Mouse (Mus musculus) forebrain, embryonic 11.5 days (tissue): ENCODE measurements around the gene Klhl21. TPM values are rescaled to one million over a fixed set of nuclear protein-coding genes. Genes with fewer than 3 reads are reported as not detected.

Experiments
- ATAC-seq: fragments of 200-750 bp; cut with Nextera tagmentation; replicated peaks from 2 replicates; pipeline ENCODE4 v1.8.0; 2017; ENCODE audit warnings: moderate TSS enrichment; ENCODE audit not compliant: low FRiP score
- DNase-seq: peaks from one replicate; pipeline ENCODE4 v3.0.0-alpha.2; 2017; ENCODE audit warnings: low spot score
- H3K27ac ChIP-seq: fragments of 300-500 bp; sonication (generic); 2 replicates; pipeline ENCODE4 v1.5.1; 2014; ENCODE audit warnings: low read depth, low read length
- H3K27me3 ChIP-seq: fragments of 300-500 bp; sonication (generic); 2 replicates; pipeline ENCODE4 v1.6.1; 2014; ENCODE audit warnings: mild to moderate bottlenecking, low read length, mixed read lengths; ENCODE audit not compliant: control insufficient read depth, insufficient read depth
- H3K36me3 ChIP-seq: fragments of 300-500 bp; sonication (generic); 2 replicates; pipeline ENCODE4 v1.6.1; 2014; ENCODE audit warnings: mild to moderate bottlenecking, low read length, moderate library complexity, mixed read lengths; ENCODE audit not compliant: control insufficient read depth, insufficient read depth
- H3K4me1 ChIP-seq: fragments of 300-500 bp; sonication (generic); replicated peaks from 2 replicates; pipeline ENCODE4 v1.6.1; 2014; ENCODE audit warnings: low read length, mixed read lengths; ENCODE audit not compliant: control insufficient read depth, insufficient read depth
- H3K4me2 ChIP-seq: fragments of 300-500 bp; sonication (generic); 2 replicates; pipeline ENCODE4 v1.6.1; 2014; ENCODE audit warnings: low read depth, mild to moderate bottlenecking, low read length, moderate library complexity, mixed read lengths; ENCODE audit not compliant: severe bottlenecking
- H3K4me3 ChIP-seq: fragments of 300-500 bp; sonication (generic); 2 replicates; pipeline ENCODE4 v1.5.1; 2014; ENCODE audit warnings: low read depth, low read length
- H3K9ac ChIP-seq: fragments of 300-500 bp; sonication (generic); 2 replicates; pipeline ENCODE4 v1.6.1; 2014; ENCODE audit warnings: low read length
- H3K9me3 ChIP-seq: fragments of 300-500 bp; sonication (generic); 2 replicates; pipeline ENCODE4 v1.6.1; 2016; ENCODE audit warnings: low read length, mixed read lengths; ENCODE audit not compliant: control insufficient read depth
- WGBS: fragments of 180-500 bp; shearing (Covaris S2); extraction: QIAGEN DNeasy Blood & Tissue Kit; methylation state at CpG from one replicate; pipeline ENCODE4 v1.1.7; 2014; 5-methylcytosine and 5-hydroxymethylcytosine counted together
- polyA plus RNA-seq: library from polyadenylated mRNA; unstranded; fragments of >200 nt; fragmentation: Nextera tagmentation; extraction: Ambion mirVana; gene quantifications from 2 replicates; pipeline ENCODE4 v1.2.1, GENCODE M21; 2014

Gene Klhl21
- polyA plus RNA-seq, 1 experiment from 2014 or later = 5.3 TPM

- no peak overlapping the region for H3K27ac ChIP-seq
- DNase-seq = peak; percentile 63
- ATAC-seq = 0 out of 2 replicates have a peak, but pooled peaks have one; percentile 7
- peaks cover 21% of the 10 kb centered on the region for H3K27me3 ChIP-seq
- peak overlapping the region; percentile 60 for H3K9ac ChIP-seq
- H3K4me3 ChIP-seq = peak overlapping the region; percentile 67
- H3K4me1 ChIP-seq = peaks cover 28% of the 10 kb centered on the region
- WGBS = under 1% methylated on average over 10 of the region's 10 CpGs
- H3K36me3 ChIP-seq = no peaks in the 10 kb centered on the region; the same call in 1 of the 2 replicates
- peak overlapping the region; percentile 100 for H3K4me2 ChIP-seq
- no peaks in the 10 kb centered on the region for H3K9me3 ChIP-seq
Measured at GRCm38 (mm10) chr4:152010091-152010706, 1.6 kb downstream of the Klhl21 start.

GRCm38 (mm10) chr4:152010707-152011134, 2.1 kb downstream of the Klhl21 start:
- WGBS = 4% methylated on average over 13 of the region's 13 CpGs
- Histone ChIP-seq H3K4me1 (peaks cover 28% of the 10 kb centered on the region), H3K4me3 (peak overlapping the region; percentile 67), H3K9me3 (no peaks in the 10 kb centered on the region), H3K27me3 (peaks cover 21% of the 10 kb centered on the region), H3K4me2 (peak overlapping the region; percentile 100), H3K36me3 (no peaks in the 10 kb centered on the region; the same call in 1 of the 2 replicates), H3K27ac (no peak overlapping the region), H3K9ac (peak overlapping the region; percentile 60)
- DNase-seq (no peak), ATAC-seq (no peak)

- Histone ChIP-seq H3K9ac (no peak overlapping the region; the same call in 1 of the 2 replicates), H3K9me3 (no peaks in the 10 kb centered on the region), H3K4me3 (peak overlapping the region; percentile 67; the same call in 1 of the 2 replicates), H3K4me2 (peak overlapping the region; percentile 100; the same call in 1 of the 2 replicates), H3K4me1 (peaks cover 28% of the 10 kb centered on the region), H3K27ac (no peak overlapping the region), H3K27me3 (peaks cover 21% of the 10 kb centered on the region), H3K36me3 (no peaks in the 10 kb centered on the region; the same call in 1 of the 2 replicates)
- no peak for DNase-seq
- ATAC-seq = no peak
- WGBS = 77% methylated on average over 8 of the region's 8 CpGs
Measured at GRCm38 (mm10) chr4:152011171-152011760, 2.7 kb downstream of the Klhl21 start.

GRCm38 (mm10) chr4:152012109-152012508, 3.5 kb downstream of the Klhl21 start:
- H3K9ac ChIP-seq = no peak overlapping the region
- 93% methylated on average over 16 of the region's 16 CpGs for WGBS
- no peak overlapping the region for H3K4me2 ChIP-seq
- H3K9me3 ChIP-seq = no peaks in the 10 kb centered on the region
- no peaks in the 10 kb centered on the region; the same call in 1 of the 2 replicates for H3K36me3 ChIP-seq
- H3K4me3 ChIP-seq = no peak overlapping the region
- DNase-seq (no peak), ATAC-seq (no peak)
- peaks cover 16% of the 10 kb centered on the region for H3K27me3 ChIP-seq
- peaks cover 28% of the 10 kb centered on the region for H3K4me1 ChIP-seq
- no peak overlapping the region for H3K27ac ChIP-seq

- Histone ChIP-seq H3K9me3 (no peaks in the 10 kb centered on the region), H3K27me3 (peaks cover 6% of the 10 kb centered on the region; the same call in 1 of the 2 replicates), H3K4me1 (peaks cover 19% of the 10 kb centered on the region), H3K36me3 (no peaks in the 10 kb centered on the region; the same call in 1 of the 2 replicates), H3K4me3 (no peak overlapping the region), H3K9ac (no peak overlapping the region), H3K27ac (no peak overlapping the region), H3K4me2 (no peak overlapping the region)
- ATAC-seq = no peak
- no peak for DNase-seq
- WGBS = 88% methylated on average over 12 of the region's 12 CpGs
Measured at GRCm38 (mm10) chr4:152013036-152013813, 4.6 kb downstream of the Klhl21 start.

- no peak for ATAC-seq
- Histone ChIP-seq H3K36me3 (peaks cover 2% of the 10 kb centered on the region; the same call in 1 of the 2 replicates), H3K27me3 (no peaks in the 10 kb centered on the region), H3K9ac (no peak overlapping the region), H3K4me3 (no peak overlapping the region), H3K27ac (no peak overlapping the region), H3K4me2 (no peak overlapping the region), H3K9me3 (no peaks in the 10 kb centered on the region), H3K4me1 (no peaks in the 10 kb centered on the region)
- DNase-seq = no peak
- WGBS = 91% methylated on average over 6 of the region's 6 CpGs
Measured at GRCm38 (mm10) chr4:152019073-152019472, 10.5 kb downstream of the Klhl21 start.

- Histone ChIP-seq H3K4me2 (no peak overlapping the region), H3K9ac (no peak overlapping the region), H3K9me3 (no peaks in the 10 kb centered on the region), H3K4me3 (no peak overlapping the region), H3K27ac (no peak overlapping the region), H3K36me3 (peaks cover 5% of the 10 kb centered on the region; the same call in 1 of the 2 replicates), H3K4me1 (no peaks in the 10 kb centered on the region), H3K27me3 (no peaks in the 10 kb centered on the region)
- 92% methylated on average over 21 of the region's 21 CpGs for WGBS
- ATAC-seq (no peak), DNase-seq (no peak)
Measured at GRCm38 (mm10) chr4:152020024-152020423, 11.4 kb downstream of the Klhl21 start.

GRCm38 (mm10) chr4:152021568-152022097, 13.0 kb downstream of the Klhl21 start:
- no peaks in the 10 kb centered on the region for H3K9me3 ChIP-seq
- 71% methylated on average over 11 of the region's 12 CpGs for WGBS
- DNase-seq (no peak), ATAC-seq (no peak)
- no peaks in the 10 kb centered on the region for H3K27me3 ChIP-seq
- H3K4me1 ChIP-seq = peaks cover 14% of the 10 kb centered on the region
- no peak overlapping the region for H3K27ac ChIP-seq
- H3K4me2 ChIP-seq = no peak overlapping the region
- no peak overlapping the region for H3K9ac ChIP-seq
- peaks cover 5% of the 10 kb centered on the region; the same call in 1 of the 2 replicates for H3K36me3 ChIP-seq
- no peak overlapping the region for H3K4me3 ChIP-seq
